Mouse (Mus musculus) c-Kit-negative CD71-positive TER-119-positive erythroid progenitor cells, embryonic 14.5 days (primary cell): ENCODE results near the gene Cul1.

Source experiments
- DNase-seq: peaks from one replicate; pipeline ENCODE4 v3.0.0-alpha.2; 2013; ENCODE audit warnings: low read depth, low spot score

Cul1 gene

DNA sequence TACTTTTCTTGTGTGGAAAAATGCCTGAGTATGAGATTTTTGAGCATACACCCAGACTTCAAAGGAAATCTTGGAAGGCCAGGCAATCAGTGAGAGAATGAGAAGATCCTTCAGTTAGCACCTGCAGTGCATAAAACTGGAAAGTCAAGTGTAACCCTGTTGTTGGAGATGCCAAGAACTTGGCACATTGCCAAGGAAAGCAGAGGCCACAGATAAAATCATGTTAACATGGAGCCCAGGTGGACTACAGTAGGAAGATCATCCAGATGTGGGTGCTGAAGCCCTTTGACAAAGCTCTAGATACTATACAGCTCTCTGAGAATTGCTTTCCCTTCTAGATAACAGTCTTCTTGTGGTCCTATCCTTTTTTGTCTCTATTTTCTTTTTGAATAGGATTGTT lies 19.2 kb downstream of the Cul1 start:
- DNase-seq, result no peak

DNA sequence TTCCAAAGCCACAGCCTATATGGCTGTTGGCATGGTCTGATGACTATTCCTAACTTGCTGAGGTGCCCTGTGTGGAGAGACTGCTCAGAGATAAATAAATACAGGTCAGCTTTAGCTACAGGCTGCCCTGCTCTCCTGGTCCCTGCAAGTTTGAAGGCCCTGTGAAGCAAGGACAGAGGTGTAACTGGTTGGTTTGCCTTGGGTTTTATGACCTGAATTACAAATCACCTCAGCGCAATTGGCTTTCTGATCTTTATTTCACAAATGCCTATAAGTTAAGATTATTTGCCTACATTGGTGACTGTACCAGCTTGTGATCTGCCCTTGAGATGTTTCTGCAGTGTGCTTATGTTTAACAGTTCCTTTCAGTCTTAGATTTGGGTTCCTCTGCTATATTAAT lies 28.8 kb downstream of the Cul1 start:
- DNase-seq, result no peak

DNA sequence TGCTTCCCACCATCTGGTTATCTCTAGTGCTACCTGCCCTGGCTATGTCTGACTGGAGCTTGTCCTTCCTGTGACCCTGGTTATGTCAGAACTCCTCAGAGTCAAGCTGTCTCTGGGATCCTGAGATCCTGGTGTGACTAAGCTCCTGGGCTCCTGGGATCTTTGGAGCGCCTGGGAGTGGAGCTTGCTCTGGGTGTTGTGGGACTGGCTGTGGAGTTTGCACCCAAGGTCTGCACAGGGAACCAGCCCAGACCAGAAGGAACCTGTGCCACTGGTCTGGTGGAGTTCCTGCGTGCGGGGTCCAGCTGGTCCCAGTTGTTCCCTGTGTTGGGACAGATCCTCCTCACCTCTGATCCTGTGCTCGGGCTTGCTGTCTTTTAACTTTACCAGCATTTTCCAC lies 41.4 kb downstream of the Cul1 start:
- no peak for DNase-seq

DNA sequence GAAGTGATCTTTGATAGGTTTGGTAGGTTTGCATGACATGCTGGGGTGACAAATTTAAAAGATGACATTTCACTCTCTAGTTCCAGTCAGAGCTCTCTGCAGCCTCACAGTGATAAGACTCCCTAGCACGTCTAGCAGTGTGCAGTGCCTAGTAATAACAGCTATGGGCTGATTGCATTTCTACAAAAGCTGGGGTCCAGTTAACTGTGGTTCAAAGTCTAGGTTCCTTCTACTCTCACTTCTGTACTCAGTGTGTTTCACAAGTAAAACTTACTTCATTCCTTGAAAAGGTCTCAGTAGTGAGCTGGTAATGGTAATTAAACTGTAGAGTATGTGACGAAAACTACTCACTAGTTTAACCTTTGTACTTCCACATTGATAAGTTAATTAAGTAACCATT lies 66.8 kb downstream of the Cul1 start:
- no peak for DNase-seq

DNA sequence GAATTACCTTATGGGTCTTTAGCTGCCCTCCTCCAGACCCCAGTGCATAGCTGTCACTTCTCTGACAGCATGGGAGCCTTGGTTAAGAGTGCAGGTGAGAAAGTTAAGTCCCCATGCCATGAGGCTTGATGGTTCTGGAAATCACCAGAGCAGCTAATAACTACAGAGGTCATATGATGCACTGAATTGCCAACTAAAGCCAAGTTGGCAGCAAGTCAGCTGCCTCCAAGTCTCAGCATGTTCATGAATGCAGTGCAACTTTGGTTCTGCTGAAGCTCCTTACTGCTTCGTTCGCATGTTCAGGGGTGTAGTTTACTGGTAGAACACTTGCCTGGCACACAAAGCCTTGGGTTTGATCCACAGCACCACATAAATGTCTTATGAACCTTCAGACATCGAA lies 69.2 kb downstream of the Cul1 start:
- no peak for DNase-seq

DNA sequence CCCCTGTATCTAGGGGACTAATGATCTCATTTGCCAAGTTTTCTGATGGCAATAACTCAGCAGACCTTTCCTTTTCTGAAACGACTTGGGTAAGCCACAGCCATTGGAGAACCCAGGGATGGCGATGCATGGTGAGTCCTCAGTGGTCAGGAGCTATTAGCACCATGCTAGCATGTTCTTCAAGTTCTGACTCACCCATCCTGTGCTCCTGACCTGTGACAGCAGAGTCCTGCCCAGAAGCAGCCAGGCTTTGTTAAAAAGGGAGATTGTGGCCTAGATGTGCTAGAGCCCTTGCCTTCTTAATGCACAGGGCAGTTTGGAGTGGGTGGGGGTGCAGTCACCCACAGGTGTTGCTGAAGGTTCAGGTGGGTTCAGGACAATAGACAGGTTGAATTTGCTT lies 71.8 kb downstream of the Cul1 start:
- no peak for DNase-seq

DNA sequence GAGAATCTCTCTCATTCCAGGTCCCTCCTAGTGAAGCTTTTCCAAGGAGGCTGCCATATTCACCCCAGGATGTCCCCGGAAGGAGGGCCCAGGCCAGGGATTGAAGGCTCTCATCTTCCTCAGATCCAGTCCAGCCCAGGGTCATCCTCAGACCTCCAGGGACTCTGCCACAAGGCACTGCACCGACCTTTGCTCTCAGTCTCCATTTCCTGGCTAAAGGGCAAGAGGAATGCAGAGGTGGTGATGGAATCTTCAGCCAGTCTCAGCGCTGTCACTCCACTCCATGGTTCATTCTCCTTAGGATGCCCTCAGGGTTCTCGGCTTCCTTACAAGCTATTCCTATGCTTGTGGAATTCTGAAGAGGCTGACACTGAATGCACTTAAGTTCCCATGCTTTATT lies 73.2 kb downstream of the Cul1 start:
- DNase-seq, result no peak

DNA sequence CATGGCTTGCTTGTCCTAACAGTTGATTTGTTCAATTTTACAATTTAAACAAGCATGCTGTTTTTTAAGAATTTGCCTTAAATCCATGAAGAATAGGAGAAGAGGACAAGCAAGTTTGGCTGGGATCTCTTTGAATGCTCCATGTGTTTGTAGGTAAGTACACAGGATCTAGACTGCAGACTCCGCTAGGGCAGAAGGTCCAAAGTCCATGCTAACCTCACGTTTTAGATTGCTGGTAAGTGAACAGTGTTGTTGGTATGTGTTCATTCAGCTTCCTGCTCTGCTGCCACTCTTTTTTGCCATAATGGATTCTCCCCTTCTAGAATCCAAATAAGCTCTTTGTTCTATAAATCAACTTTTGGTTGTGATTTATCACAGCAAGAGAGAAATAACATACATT lies 73.9 kb downstream of the Cul1 start:
- no peak for DNase-seq

DNA sequence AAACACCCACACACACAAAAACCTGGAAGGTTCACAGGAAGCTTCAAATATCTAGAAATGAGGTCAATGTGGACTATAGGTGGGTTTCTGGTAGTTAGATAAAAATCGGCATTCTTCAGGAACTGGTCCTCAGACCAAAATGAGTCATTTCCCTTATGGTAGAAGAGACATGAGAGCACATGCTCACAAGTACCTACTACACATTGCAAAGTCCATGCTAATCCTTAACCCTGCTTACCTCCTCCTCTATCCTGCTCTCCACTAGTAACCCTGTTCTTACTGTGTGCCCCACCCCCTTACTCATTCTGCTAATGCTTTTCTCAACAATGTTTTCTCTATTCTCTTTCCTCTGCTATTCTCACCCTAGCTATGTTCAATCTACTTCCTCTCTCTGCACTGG lies 74.5 kb downstream of the Cul1 start:
- DNase-seq, result no peak

DNA sequence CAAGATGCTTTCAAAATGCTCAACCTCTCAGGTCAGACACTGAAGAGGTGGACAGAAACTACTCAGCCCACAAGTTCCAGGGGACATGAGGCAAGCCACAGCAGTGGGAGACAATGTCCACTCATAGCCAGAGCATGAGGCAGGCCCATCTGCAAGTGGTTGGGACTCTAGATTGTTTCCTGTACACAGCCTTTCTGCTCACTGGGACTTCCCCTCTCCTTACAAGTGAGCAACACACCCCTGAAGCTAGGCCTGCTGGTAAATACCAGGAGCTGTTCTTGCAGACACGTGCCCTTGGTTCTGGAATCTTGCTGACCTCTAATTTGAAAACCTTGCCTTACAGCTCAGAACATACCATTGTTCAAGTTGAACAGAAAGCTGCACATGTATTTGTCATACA lies 79.3 kb downstream of the Cul1 start:
- no peak for DNase-seq

DNA sequence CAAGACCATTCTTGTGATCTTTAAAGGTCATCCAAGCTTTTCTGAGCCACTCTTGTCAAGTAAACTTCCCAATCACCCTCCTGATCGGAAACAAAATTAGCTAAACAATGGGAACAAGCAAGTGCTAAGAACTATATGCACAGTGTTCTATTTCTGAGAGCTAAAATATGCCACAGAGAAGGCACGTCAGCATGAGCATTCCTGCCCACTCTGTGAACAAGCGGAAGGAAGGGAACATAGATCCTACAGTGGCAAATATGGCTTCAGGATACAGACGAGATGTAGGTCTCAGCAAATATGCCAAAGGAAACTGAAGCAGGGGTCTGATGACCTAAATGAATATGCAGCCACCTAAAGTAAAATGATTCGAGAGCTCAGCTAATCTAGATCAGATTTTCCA lies 82.1 kb downstream of the Cul1 start:
- no peak for DNase-seq

DNA sequence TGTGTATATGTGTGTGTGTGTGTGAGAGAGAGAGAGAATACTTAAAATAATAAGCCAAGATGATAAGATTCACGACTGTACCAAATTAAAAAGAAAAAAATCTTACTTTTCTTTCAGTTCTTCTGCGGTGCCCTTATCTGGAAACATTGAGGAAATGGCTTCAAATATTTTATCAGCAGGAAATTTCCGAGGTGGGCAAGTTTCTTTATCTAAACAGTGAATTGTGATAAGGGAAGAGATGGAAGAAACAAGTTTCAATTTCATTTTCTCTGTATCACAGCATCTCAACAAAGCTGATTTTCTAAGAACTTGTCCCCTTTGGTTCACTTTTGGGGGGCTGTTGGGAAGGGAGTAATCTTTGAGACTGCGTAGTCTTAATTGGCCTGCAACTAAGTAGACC lies 99.1 kb downstream of the Cul1 start:
- no peak for DNase-seq

DNA sequence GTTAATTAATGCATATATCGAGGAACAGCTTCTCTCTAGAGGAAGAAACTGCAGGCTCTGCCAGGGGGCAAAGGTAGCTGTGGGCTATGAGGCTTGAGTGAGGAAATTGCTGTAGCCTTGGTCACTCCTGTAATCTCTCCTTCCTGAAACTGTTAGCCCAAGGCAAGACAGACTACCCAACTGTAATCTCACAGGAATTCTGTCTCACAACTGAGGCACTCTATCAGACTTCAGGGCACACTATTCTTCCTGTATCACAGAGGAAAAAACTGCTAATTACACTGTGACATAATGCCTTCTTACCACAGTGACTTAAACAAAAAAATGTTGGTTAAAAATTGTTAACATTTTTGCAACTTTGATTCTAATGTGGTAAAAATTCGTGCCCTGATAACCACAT lies 106.1 kb downstream of the Cul1 start:
- DNase-seq, result no peak

DNA sequence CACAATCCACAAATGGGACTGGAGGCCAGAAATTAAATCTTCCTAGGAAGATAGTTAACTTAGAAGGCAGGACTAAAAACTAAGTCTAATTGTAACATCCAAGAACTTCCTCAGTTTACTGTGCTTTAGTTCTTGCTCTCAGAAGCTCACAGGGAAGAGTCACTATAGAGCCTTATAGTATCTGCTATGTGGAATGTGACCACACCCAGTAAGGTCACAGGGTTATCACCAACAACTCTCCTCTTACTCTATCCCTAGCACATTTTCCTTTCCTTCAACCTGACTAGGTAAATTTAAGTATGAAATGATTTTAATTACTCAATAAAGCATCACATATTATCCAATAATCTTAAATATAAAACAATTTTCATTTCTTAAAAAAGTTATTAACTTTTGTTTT lies 107.2 kb downstream of the Cul1 start:
- DNase-seq, result no peak

DNA sequence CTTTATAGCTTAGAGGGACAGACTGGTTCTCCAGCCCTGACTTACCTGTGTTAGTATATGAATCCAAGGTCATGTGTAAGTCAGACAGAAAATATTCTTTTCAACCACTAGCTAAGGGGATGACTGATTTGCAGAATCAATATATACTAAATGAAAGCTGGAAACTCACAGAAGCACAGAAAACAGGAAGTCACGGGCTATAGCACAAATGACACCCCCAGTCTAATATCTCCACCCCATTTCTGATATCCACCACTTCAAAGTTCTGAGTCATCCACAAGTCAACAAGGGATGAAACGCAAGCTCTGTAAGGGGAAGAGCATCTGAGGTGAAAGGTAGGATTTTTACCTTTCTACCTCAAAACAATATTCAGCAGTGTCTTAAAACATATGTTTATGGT lies 107.6 kb downstream of the Cul1 start:
- DNase-seq, result no peak

DNA sequence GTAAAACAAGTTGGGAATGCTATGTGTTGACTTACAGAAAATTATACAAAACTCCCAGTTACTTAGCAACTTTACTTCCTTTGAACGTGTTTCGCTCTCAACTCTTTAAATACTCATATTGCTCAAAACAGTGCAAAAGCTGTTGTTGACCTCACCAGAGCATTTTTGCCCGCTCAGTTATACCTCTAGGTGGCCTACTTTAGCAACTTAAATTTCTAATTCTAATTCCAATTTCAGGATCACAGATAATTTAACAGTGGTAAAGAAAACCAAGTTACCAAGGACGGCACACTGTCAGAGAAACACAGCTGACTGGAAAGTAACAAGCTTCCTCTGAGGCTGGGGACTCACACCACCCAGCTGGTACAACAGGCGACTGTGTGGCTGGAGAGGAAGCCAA lies 108.2 kb downstream of the Cul1 start:
- no peak for DNase-seq

DNA sequence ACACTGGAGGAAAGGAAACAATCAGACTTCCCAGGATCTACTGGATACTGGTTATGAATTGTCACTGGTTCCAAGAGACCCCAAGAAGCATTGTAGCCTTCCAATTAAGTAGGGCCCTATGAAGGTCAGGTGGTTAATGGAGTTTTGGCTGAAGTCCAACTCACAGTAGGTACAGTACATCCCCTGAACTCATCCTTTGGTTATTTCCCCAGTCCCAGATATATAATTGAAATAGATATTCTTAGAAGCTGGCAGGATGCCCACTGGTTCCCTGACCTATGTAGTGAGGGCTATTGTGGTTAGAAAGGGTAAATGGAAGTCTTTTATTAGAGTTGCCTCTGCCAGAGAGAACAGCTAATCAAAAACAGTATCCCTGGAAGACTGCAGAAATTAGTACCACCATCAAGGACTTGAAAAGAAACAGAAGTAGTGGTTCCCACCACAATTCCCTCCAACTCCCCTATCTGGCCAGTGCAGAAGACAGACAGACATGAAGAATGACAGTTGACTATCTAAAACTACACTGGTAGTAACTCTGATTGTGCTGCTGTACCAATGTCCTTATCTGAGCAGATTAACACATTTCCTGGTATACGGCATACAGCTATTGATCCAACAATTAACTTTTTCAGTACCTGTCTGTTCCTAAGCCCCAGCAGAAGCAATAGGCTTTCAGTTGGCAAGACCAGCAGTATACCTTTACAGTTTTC lies 112.3 kb downstream of the Cul1 start:
- DNase-seq, result no peak

DNA sequence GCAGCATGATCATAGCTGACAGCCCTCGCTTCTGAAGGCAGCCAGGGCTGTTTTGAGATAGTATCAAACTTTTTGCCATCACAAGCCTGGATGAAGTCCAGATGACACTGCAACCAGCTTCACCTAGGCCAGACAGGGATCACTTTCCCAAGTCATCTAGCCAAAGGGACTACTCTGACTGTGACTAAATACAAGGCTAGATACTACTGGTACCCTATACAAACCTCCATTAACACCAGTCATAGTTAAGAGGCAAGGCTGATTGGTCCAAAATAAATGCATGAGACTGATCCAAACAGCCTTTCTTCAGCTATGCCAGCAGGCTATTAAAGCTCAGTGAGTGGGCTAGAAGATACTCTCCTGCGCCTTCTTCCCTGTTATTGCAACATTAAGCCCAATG lies 119.7 kb downstream of the Cul1 start:
- no peak for DNase-seq
